17 mouse cellular contexts compared by ENCODE assay signal in the genomic region with DNA sequence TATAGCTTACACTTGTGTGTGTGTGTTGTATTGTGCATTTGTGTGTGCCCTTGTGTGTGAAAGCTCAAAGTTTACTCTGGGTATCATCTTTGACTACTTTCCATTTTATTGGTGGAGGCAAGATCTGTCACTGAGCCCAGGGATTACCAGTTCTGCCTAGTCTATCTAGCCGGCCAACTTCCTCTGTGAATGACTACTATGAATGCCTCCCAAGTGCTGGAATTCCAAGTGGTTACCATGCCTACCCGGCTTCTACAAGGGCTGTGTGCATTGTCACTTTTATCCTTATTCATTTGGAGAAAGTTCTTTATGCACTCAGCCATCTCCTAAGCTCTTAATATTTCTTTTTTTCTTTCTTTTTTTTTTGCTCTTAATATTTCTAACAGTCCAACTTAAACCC.
DNase-seq lines count a peak whose midpoint lies in the region; ATAC-seq and TF ChIP-seq lines count a peak whose summit lies in the region.
"Had no signal": no experiment of that assay in that cellular context is flagged by ENCODE, and none has a peak within 500 bp of the region (broad histone marks: within the 10 kb centered on the region; RNA-seq: fewer than 3 reads in every experiment).

No protein-coding gene starts in this region.

- H3K4me3 ChIP-seq in forebrain, postnatal 0 days (ENCODE audit: low read depth, low read length) = no peak overlapping the region
- H3K4me3 ChIP-seq in midbrain, embryonic 11.5 days (ENCODE audit: low read depth, low read length) = no peak overlapping the region
- H3K4me3 ChIP-seq: gastrocnemius, adult 2 months; heart, adult 2 months; left cerebral cortex, adult 2 months; limb, embryonic 13.5 days had no signal

- DNase-seq in brain, embryonic 14.5 days (ENCODE audit: low read depth) = peak; percentile 88
- DNase-seq in embryo, embryonic 11 days = peak; percentile 55
- DNase-seq in forebrain, postnatal 0 days = peak; percentile 36
- peak; percentile 91 for DNase-seq in midbrain, embryonic 11.5 days (ENCODE audit: low spot score, missing footprints)
- DNase-seq in left cerebral cortex, postnatal 4 days = no peak
- DNase-seq in heart, postnatal 4 days = no peak
- no peak for DNase-seq in left cerebral cortex, postnatal 25 days (ENCODE audit: low spot score in 2 of 2)
- DNase-seq: cerebellum, adult 11-12 months; gastrocnemius, adult 2 months; heart, adult 2 months; liver, postnatal 0 days; lung, postnatal 4 days; right cerebral cortex, postnatal 14 days had no signal

- TF ChIP-seq POLR2A in brain, embryonic 14.5 days (IDR thresholded peaks at IDR 0.05; ENCODE audit: borderline replicate concordance, extremely low read depth, insufficient read depth, insufficient read length, poor library complexity, severe bottlenecking) = no peak

- H3K9ac ChIP-seq in forebrain, postnatal 0 days = no peak overlapping the region
- no peak overlapping the region for H3K9ac ChIP-seq in midbrain, embryonic 11.5 days (ENCODE audit: low read length)
- H3K9ac ChIP-seq: limb, embryonic 13.5 days; liver, postnatal 0 days had no signal

- H3K27ac ChIP-seq in forebrain, postnatal 0 days (ENCODE audit: low read depth, low read length) = no peak overlapping the region
- H3K27ac ChIP-seq in midbrain, embryonic 11.5 days (ENCODE audit: low read depth, low read length) = no peak overlapping the region
- H3K27ac ChIP-seq: gastrocnemius, adult 2 months; heart, adult 2 months; kidney, postnatal 0 days; left cerebral cortex, adult 2 months; limb, embryonic 13.5 days had no signal

- no peaks in the 10 kb centered on the region for H3K27me3 ChIP-seq in forebrain, postnatal 0 days (ENCODE audit: insufficient read depth, low read length)
- H3K27me3 ChIP-seq in midbrain, embryonic 11.5 days (ENCODE audit: control insufficient read depth, insufficient read depth, low read length) = no peaks in the 10 kb centered on the region; the same call in 1 of the 2 replicates
- H3K27me3 ChIP-seq: limb, embryonic 13.5 days had no signal

- no peaks in the 10 kb centered on the region for H3K4me1 ChIP-seq in forebrain, postnatal 0 days (ENCODE audit: insufficient read depth)
- peaks cover 6% of the 10 kb centered on the region; the same call in 1 of the 2 replicates for H3K4me1 ChIP-seq in midbrain, embryonic 11.5 days (ENCODE audit: control insufficient read depth, insufficient read depth, low read length)
- H3K4me1 ChIP-seq: limb, embryonic 13.5 days had no signal

- 7% methylated on average over 2 of the region's 2 CpGs for WGBS in forebrain, postnatal 0 days
- 22% methylated on average over 2 of the region's 2 CpGs for WGBS in midbrain, embryonic 11.5 days

- H3K4me2 ChIP-seq in forebrain, postnatal 0 days (ENCODE audit: low read depth) = no peak overlapping the region
- no peak overlapping the region for H3K4me2 ChIP-seq in midbrain, embryonic 11.5 days
- H3K4me2 ChIP-seq: limb, embryonic 13.5 days had no signal

- ATAC-seq in forebrain, postnatal 0 days = peak; percentile 80; the same call in 1 of the 2 replicates
- peak; percentile 96 for ATAC-seq in midbrain, embryonic 11.5 days (ENCODE audit: low FRiP score)
- ATAC-seq: intestine, embryonic 16.5 days; liver, postnatal 0 days had no signal

- H3K9me3 ChIP-seq in forebrain, postnatal 0 days (ENCODE audit: low read length) = no peaks in the 10 kb centered on the region
- H3K9me3 ChIP-seq in midbrain, embryonic 11.5 days (ENCODE audit: control insufficient read depth, low read length) = no peaks in the 10 kb centered on the region
- H3K9me3 ChIP-seq: limb, embryonic 13.5 days had no signal

- intact Hi-C loops in left cerebral cortex, postnatal 4 days (cut with DNase I) = no loop called here
- intact Hi-C loops in left cerebral cortex, postnatal 25 days (cut with DNase I) = no loop called here

- TF ChIP-seq CTCF in brain, embryonic 14.5 days (IDR thresholded peaks at IDR 0.05; ENCODE audit: borderline replicate concordance, extremely low read depth, insufficient read depth, insufficient read length) = no peak
- no peak for TF ChIP-seq CTCF in forebrain, postnatal 0 days (IDR thresholded peaks at IDR 0.05; ENCODE audit: low read depth)

- no peaks in the 10 kb centered on the region for H3K36me3 ChIP-seq in forebrain, postnatal 0 days (ENCODE audit: insufficient read depth)
- no peaks in the 10 kb centered on the region for H3K36me3 ChIP-seq in midbrain, embryonic 11.5 days (ENCODE audit: control insufficient read depth, insufficient read depth, low read length)
- H3K36me3 ChIP-seq: limb, embryonic 13.5 days had no signal

Comparison
In these comparisons a context has a peak if more than half of its experiments do, and no peak if none do; other contexts are left out.
1. DNase-seq: peak in brain, embryonic 14.5 days (single experiment), embryo, embryonic 11 days (single experiment), forebrain, postnatal 0 days (single experiment) and midbrain, embryonic 11.5 days (single experiment); none in left cerebral cortex, postnatal 4 days (single experiment), heart, postnatal 4 days (single experiment) and left cerebral cortex, postnatal 25 days (0 of 2).